Mouse (Mus musculus): Measurements from ENCODE around the gene Vps13a. TPM values are rescaled to one million over a fixed set of nuclear protein-coding genes. Genes with fewer than 3 reads are reported as not detected.
"Not testable (repeated sequence)": the region's sequence is repeated elsewhere in the genome, so short reads cannot be mapped to it uniquely, and the experiment has no call there.

Gene Vps13a
- polyA plus RNA-seq, 1 experiment from 2014 or later = 10.2 TPM

DNA sequence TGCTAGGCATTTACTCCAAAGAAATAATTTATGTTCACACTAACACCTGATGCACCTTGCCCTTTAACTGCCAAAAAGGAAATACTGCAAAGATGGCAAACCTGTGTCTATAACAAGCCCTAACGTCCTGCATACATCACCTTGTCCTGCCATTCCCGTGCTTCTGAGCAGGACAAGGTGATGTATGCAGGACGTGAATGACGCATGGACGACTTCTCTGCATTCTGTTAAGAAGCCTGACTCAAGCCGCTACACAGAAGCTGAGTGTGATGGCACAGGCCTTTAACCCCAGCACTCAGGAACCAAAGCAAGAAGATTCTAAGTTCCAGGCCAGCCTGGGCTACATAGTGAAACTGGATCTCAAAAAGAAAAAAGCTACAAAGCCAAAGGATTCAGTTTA lies 2.2 kb downstream of the Vps13a start:
- no peaks in the 10 kb centered on the region for H3K27me3 ChIP-seq (ENCODE audit: control insufficient read depth, insufficient read depth, low read depth, low read length)
- no peak overlapping the region for H3K4me3 ChIP-seq (ENCODE audit: low read length)
- no peak overlapping the region for H3K9ac ChIP-seq (ENCODE audit: low read length)
- no peak overlapping the region; the same call in 1 of the 2 replicates for H3K4me2 ChIP-seq (ENCODE audit: low read depth, low read length)
- H3K9me3 ChIP-seq (ENCODE audit: control insufficient read depth, low read length) = no peaks in the 10 kb centered on the region
- peaks cover 11% of the 10 kb centered on the region for H3K4me1 ChIP-seq (replicated peaks; ENCODE audit: control insufficient read depth, insufficient read depth, low read length)
- no peak for ATAC-seq (ENCODE audit: low read depth)
- H3K36me3 ChIP-seq (ENCODE audit: control insufficient read depth, insufficient read depth, low read length) = no peaks in the 10 kb centered on the region
- 61% methylated on average over 6 of the region's 6 CpGs for WGBS
- H3K27ac ChIP-seq (ENCODE audit: low read length) = no peak overlapping the region

DNA sequence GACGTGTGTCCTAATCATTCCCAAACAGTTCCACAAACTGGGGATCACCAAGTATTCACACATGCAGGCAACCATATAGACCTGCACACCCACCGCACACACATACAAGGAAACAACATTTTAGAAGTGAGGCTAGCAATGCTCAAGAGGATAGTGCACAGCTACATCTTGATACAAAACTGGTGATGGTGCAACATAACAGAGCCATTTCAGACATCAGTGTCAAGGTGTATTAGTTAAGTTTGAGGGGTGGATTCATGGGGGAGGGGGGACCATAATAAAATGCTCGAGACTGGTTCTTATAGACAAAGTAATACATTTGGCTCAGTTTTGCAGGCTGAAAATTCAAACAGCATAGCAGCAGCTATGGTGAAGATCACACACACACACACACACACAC lies 2.8 kb downstream of the Vps13a start:
- Histone ChIP-seq H3K4me1 (replicated peaks; ENCODE audit: control insufficient read depth, insufficient read depth, low read length) (peaks cover 11% of the 10 kb centered on the region), H3K4me2 (ENCODE audit: low read depth, low read length) (no peak overlapping the region), H3K4me3 (ENCODE audit: low read length) (no peak overlapping the region), H3K27ac (ENCODE audit: low read length) (no peak overlapping the region), H3K9ac (ENCODE audit: low read length) (no peak overlapping the region), H3K27me3 (ENCODE audit: control insufficient read depth, insufficient read depth, low read depth, low read length) (no peaks in the 10 kb centered on the region), H3K36me3 (ENCODE audit: control insufficient read depth, insufficient read depth, low read length) (no peaks in the 10 kb centered on the region), H3K9me3 (ENCODE audit: control insufficient read depth, low read length) (no peaks in the 10 kb centered on the region)
- no peak for ATAC-seq (ENCODE audit: low read depth)
- 69% methylated on average over 3 of the region's 3 CpGs for WGBS

DNA sequence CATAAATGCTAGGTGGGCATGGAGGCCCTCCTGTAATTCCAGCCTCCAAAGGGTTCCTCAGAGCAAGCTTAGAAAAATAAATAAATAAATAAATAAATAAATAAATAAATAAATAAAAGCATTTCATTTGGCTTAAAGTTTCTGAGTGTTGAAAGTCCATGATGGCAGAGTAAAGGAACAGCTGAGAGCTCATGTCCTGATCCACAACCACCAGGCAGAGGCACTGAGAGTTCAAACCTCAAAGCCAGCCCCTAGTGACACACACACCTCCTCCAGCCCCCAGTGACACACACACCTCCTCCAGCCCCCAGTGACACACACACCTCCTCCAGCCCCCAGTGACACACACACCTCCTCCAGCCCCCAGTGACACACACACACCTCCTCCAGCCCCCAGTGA lies 3.3 kb downstream of the Vps13a start:
- H3K4me1 ChIP-seq (replicated peaks; ENCODE audit: control insufficient read depth, insufficient read depth, low read length) = peaks cover 11% of the 10 kb centered on the region

DNA sequence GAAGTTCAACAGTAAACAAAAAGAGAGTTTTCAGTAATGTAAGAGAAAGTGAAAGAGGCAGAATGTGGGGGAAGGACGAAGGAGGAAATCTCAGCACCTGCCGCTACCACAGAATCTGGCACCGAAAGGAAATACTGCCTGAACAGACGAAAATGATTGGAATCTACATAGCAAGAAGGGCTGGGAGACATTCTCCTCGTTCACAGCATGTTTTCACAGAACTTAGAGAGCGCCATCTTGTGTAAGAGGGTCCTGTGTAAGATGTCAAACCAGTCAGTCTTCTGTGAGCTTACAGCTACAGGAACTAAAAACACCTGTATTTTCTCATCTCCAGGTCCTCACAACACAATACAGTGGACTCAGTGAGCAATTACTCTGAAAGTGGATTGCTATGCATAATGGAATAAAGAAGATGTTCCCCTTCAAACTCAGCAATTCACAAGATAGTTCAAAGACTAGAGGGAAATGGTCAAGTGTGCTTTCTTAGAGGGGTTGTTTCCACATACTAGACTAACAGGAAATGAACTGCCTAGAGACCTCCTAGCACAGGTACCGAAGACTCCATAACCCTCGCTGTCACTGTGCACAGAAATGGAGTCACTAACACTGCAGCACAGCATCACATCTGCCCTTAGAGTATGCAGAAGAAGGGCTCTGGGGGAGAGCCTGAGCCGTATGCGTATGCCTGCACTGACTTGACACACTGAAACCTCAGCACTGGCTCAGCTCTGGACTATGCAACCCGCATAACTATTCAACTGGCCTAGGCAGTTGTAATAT lies 7.3 kb downstream of the Vps13a start:
- ATAC-seq (ENCODE audit: low read depth) = no peak
- H3K27me3 ChIP-seq (ENCODE audit: control insufficient read depth, insufficient read depth, low read depth, low read length) = no peaks in the 10 kb centered on the region
- no peaks in the 10 kb centered on the region for H3K36me3 ChIP-seq (ENCODE audit: control insufficient read depth, insufficient read depth, low read length)
- peak overlapping the region; percentile 34; the same call in 1 of the 2 replicates for H3K4me2 ChIP-seq (ENCODE audit: low read depth, low read length)
- peaks cover 3% of the 10 kb centered on the region for H3K4me1 ChIP-seq (replicated peaks; ENCODE audit: control insufficient read depth, insufficient read depth, low read length)
- no peak overlapping the region; the same call in 1 of the 2 replicates for H3K9ac ChIP-seq (ENCODE audit: low read length)
- H3K27ac ChIP-seq (ENCODE audit: low read length) = no peak overlapping the region; the same call in 1 of the 2 replicates
- no peaks in the 10 kb centered on the region for H3K9me3 ChIP-seq (ENCODE audit: control insufficient read depth, low read length)
- WGBS = 50% methylated on average over 11 of the region's 11 CpGs
- H3K4me3 ChIP-seq (ENCODE audit: low read length) = peak overlapping the region; percentile 25

More for the DNA sequence above, 3.3 kb downstream of the Vps13a start:
- H3K9ac ChIP-seq (ENCODE audit: low read length); ATAC-seq (ENCODE audit: low read depth); H3K4me3 ChIP-seq (ENCODE audit: low read length); H3K27ac ChIP-seq (ENCODE audit: low read length); H3K9me3 ChIP-seq (ENCODE audit: control insufficient read depth, low read length); H3K36me3 ChIP-seq (ENCODE audit: control insufficient read depth, insufficient read depth, low read length); H3K27me3 ChIP-seq (ENCODE audit: control insufficient read depth, insufficient read depth, low read depth, low read length); H3K4me2 ChIP-seq (ENCODE audit: low read depth, low read length): not testable (repeated sequence)

- no peaks in the 10 kb centered on the region for H3K27me3 ChIP-seq (ENCODE audit: control insufficient read depth, insufficient read depth, low read depth, low read length)
- ATAC-seq (ENCODE audit: low read depth) = no peak
- WGBS = 86% methylated on average over 2 of the region's 2 CpGs
Measured at GRCm38 (mm10) chr19:16767407-16767806, 13.3 kb downstream of the Vps13a start.

DNA sequence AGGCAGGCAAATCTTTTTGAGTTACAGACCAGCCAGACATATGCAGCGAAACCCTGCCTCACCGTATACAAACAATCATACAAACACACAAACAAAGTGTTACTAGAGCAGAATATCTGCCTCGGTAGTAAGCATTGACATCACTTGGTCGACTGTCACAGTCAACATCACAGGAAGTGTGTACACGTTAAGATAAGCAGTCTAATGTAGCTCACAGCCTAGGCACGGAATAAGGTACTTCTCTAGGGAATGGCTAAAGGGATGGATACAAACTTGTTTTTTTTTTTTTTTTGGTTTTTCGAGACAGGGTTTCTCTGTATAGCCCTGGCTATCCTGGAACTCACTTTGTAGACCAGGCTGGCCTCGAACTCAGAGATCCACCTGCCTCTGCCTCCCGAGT lies 23.3 kb downstream of the Vps13a start:
- not testable (repeated sequence) for H3K4me2 ChIP-seq (ENCODE audit: low read depth, low read length); H3K9me3 ChIP-seq (ENCODE audit: control insufficient read depth, low read length); H3K27me3 ChIP-seq (ENCODE audit: control insufficient read depth, insufficient read depth, low read depth, low read length); H3K4me3 ChIP-seq (ENCODE audit: low read length); H3K27ac ChIP-seq (ENCODE audit: low read length); H3K9ac ChIP-seq (ENCODE audit: low read length); H3K4me1 ChIP-seq (replicated peaks; ENCODE audit: control insufficient read depth, insufficient read depth, low read length); ATAC-seq (ENCODE audit: low read depth); H3K36me3 ChIP-seq (ENCODE audit: control insufficient read depth, insufficient read depth, low read length)
- WGBS = 80% methylated on average over 8 of the region's 9 CpGs

More at GRCm38 (mm10) chr19:16767407-16767806, 13.3 kb downstream of the Vps13a start:
- Histone ChIP-seq H3K9me3 (ENCODE audit: control insufficient read depth, low read length) (no peaks in the 10 kb centered on the region), H3K4me3 (ENCODE audit: low read length) (no peak overlapping the region), H3K9ac (ENCODE audit: low read length) (no peak overlapping the region), H3K36me3 (ENCODE audit: control insufficient read depth, insufficient read depth, low read length) (no peaks in the 10 kb centered on the region), H3K27ac (ENCODE audit: low read length) (no peak overlapping the region), H3K4me2 (ENCODE audit: low read depth, low read length) (no peak overlapping the region), H3K4me1 (replicated peaks; ENCODE audit: control insufficient read depth, insufficient read depth, low read length) (no peaks in the 10 kb centered on the region)

DNA sequence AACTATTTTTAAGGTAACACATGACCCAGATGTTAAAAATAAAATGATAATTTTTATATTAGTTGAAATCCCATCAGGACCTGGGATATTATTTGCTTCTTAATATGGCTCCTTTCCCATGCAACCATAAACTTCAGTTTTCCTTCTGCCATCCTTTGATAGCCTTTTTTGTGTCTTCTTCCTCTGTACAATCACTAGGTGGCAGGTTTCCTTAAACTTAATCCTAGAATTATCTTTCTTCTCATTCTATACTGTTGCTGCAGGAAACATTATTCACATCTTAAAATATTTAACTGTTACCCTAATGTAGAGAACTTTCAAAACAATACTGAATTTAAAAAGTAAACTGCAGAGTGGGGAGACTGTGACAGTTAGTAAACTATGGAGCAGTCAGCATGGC lies 24.9 kb downstream of the Vps13a start:
- no peaks in the 10 kb centered on the region for H3K27me3 ChIP-seq (ENCODE audit: control insufficient read depth, insufficient read depth, low read depth, low read length)
- no peak overlapping the region for H3K4me2 ChIP-seq (ENCODE audit: low read depth, low read length)
- H3K9ac ChIP-seq (ENCODE audit: low read length) = no peak overlapping the region
- ATAC-seq (ENCODE audit: low read depth) = no peak
- H3K36me3 ChIP-seq (ENCODE audit: control insufficient read depth, insufficient read depth, low read length) = peaks cover 3% of the 10 kb centered on the region
- no peak overlapping the region for H3K4me3 ChIP-seq (ENCODE audit: low read length)
- no peak overlapping the region for H3K27ac ChIP-seq (ENCODE audit: low read length)
- H3K4me1 ChIP-seq (replicated peaks; ENCODE audit: control insufficient read depth, insufficient read depth, low read length) = no peaks in the 10 kb centered on the region
- H3K9me3 ChIP-seq (ENCODE audit: control insufficient read depth, low read length) = no peaks in the 10 kb centered on the region

DNA sequence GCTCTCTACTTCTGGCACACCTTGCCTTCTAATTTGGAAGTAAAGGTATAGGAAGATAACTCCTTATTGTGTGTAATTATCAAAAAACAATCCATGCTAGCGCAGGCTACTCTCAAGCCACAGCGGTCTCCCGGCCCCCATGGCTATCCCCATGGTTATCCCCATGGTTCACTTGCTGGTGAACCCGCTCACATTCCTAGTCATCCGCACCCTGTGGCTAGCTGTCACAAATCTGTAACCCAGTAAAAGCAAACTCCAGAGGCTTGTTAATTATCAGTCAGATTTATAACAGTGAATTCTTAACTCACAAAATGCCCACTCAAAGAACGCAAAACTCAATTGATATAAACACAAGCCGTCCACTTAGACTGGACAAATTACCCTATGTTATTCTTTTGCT lies 25.5 kb downstream of the Vps13a start:
- no peak overlapping the region for H3K9ac ChIP-seq (ENCODE audit: low read length)
- peaks cover 3% of the 10 kb centered on the region for H3K36me3 ChIP-seq (ENCODE audit: control insufficient read depth, insufficient read depth, low read length)
- H3K27ac ChIP-seq (ENCODE audit: low read length) = no peak overlapping the region
- H3K4me3 ChIP-seq (ENCODE audit: low read length) = no peak overlapping the region
- H3K4me2 ChIP-seq (ENCODE audit: low read depth, low read length) = no peak overlapping the region
- H3K4me1 ChIP-seq (replicated peaks; ENCODE audit: control insufficient read depth, insufficient read depth, low read length) = no peaks in the 10 kb centered on the region
- no peak for ATAC-seq (ENCODE audit: low read depth)
- H3K9me3 ChIP-seq (ENCODE audit: control insufficient read depth, low read length) = no peaks in the 10 kb centered on the region
- no peaks in the 10 kb centered on the region for H3K27me3 ChIP-seq (ENCODE audit: control insufficient read depth, insufficient read depth, low read depth, low read length)
- WGBS = 89% methylated on average over 7 of the region's 7 CpGs

DNA sequence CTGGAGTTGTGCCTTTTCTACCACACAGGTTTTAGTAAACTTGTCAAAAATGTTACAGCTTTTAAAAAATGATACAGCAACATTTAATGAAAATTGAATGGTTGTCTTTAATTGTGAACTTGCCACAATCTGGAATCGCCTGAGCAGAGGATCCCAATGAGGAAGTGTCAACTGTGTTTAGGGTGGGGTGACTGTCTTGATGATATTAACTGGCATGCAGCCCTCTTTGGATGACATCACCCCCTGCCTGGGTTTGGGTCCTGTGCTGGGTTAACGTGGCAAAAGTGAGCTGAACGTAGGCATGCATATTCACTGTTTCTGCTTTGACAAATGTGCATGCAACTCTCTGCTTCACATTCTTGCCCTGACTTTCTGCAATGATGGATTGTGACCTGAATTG lies 27.6 kb downstream of the Vps13a start:
- Histone ChIP-seq H3K4me3 (ENCODE audit: low read length) (no peak overlapping the region), H3K9me3 (ENCODE audit: control insufficient read depth, low read length) (no peaks in the 10 kb centered on the region), H3K27me3 (ENCODE audit: control insufficient read depth, insufficient read depth, low read depth, low read length) (no peaks in the 10 kb centered on the region), H3K36me3 (ENCODE audit: control insufficient read depth, insufficient read depth, low read length) (peaks cover 3% of the 10 kb centered on the region), H3K27ac (ENCODE audit: low read length) (no peak overlapping the region), H3K4me1 (replicated peaks; ENCODE audit: control insufficient read depth, insufficient read depth, low read length) (no peaks in the 10 kb centered on the region), H3K9ac (ENCODE audit: low read length) (no peak overlapping the region), H3K4me2 (ENCODE audit: low read depth, low read length) (no peak overlapping the region)
- WGBS = 67% methylated on average over 3 of the region's 3 CpGs
- no peak for ATAC-seq (ENCODE audit: low read depth)

Data from lung, embryonic 16.5 days (tissue).